Mouse (Mus musculus) testis, adult 2 months (tissue): ENCODE measurements around the gene Atp1a2.

Source experiments
- CTCF ChIP-seq: fragments of 200-500 bp; IDR thresholded peaks from 2 replicates; pipeline ENCODE4 v1.5.1; 2012; ENCODE audit warnings: low read depth, mild to moderate bottlenecking, inconsistent platforms, low read length, moderate library complexity; ENCODE audit not compliant: control insufficient read depth, insufficient read depth, insufficient replicate concordance
- POLR2A ChIP-seq: fragments of 200-500 bp; IDR thresholded peaks from 2 replicates; pipeline ENCODE4 v1.6.1; 2012; ENCODE audit warnings: low read depth, mild to moderate bottlenecking, inconsistent platforms, low read length, moderate library complexity; ENCODE audit not compliant: control insufficient read depth

- TF ChIP-seq CTCF (no peak), POLR2A (no peak)
Measured at GRCm38 (mm10) chr1:172337411-172338185, 39.7 kb upstream of the Atp1a2 start.
